Comparison of ENCODE assay signal across 20 mouse cellular contexts in the genomic region with DNA sequence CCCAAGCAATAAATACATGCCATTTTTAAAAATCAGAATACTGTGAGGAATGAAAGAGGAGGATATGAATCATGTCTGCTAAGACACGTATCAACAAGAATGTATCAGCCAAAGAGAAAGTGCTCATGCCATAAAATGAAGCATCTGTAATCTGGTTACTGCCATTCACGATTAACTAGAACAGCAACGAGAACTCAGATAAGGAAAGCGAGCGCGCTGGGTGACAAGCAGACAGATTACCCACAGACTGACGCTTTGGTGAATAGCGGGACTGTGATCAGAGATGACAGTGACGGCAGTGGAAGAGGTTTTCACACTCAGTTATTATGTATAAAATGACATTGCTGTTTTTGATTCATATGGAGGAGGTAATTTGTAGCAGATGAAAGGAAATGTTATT. TPM values are rescaled to one million over a fixed set of nuclear protein-coding genes. Genes with fewer than 3 reads are reported as not detected.
DNase-seq lines count a peak whose midpoint lies in the region; ATAC-seq lines count a peak whose summit lies in the region.
"Had no signal": no experiment of that assay in that cellular context is flagged by ENCODE, and none has a peak within 500 bp of the region (broad histone marks: within the 10 kb centered on the region; RNA-seq: fewer than 3 reads in every experiment).

No protein-coding gene starts in this region.

- H3K9me3 ChIP-seq in heart, embryonic 14.5 days (ENCODE audit: control insufficient read depth, low read length), result no peaks in the 10 kb centered on the region
- no peaks in the 10 kb centered on the region for H3K9me3 ChIP-seq in liver, embryonic 12.5 days (replicated peaks)
- H3K9me3 ChIP-seq: embryonic facial prominence, embryonic 15.5 days; heart, embryonic 10.5 days; hindbrain, embryonic 15.5 days; limb, embryonic 12.5 days; midbrain, embryonic 15.5 days had no signal

- H3K4me1 ChIP-seq in heart, embryonic 14.5 days (ENCODE audit: control insufficient read depth in 2 of 2, insufficient read depth in 2 of 2, low read length in 2 of 2), result peaks cover 7 to 25% of the 10 kb centered on the region in 2 experiments
- H3K4me1 ChIP-seq in liver, embryonic 12.5 days, result peaks cover 11% of the 10 kb centered on the region
- H3K4me1 ChIP-seq: embryonic facial prominence, embryonic 15.5 days; hindbrain, embryonic 15.5 days; limb, embryonic 12.5 days; midbrain, embryonic 15.5 days had no signal

- no peak for ATAC-seq in heart, embryonic 14.5 days (ENCODE audit: insufficient number of reproducible peaks, insufficient read depth, low FRiP score, low read depth)
- peak; percentile 66 for ATAC-seq in liver, embryonic 12.5 days
- ATAC-seq: midbrain, embryonic 15.5 days had no signal

- no peak overlapping the region for H3K9ac ChIP-seq in heart, embryonic 14.5 days (ENCODE audit: low read length)
- no peak overlapping the region for H3K9ac ChIP-seq in liver, embryonic 12.5 days
- H3K9ac ChIP-seq: embryonic facial prominence, embryonic 15.5 days; hindbrain, embryonic 15.5 days; limb, embryonic 12.5 days; midbrain, embryonic 15.5 days had no signal

- H3K27me3 ChIP-seq in heart, embryonic 14.5 days (ENCODE audit: control insufficient read depth, insufficient read depth, low read length), result no peaks in the 10 kb centered on the region
- H3K27me3 ChIP-seq in liver, embryonic 12.5 days (replicated peaks), result no peaks in the 10 kb centered on the region
- H3K27me3 ChIP-seq: embryonic facial prominence, embryonic 15.5 days; hindbrain, embryonic 15.5 days; limb, embryonic 12.5 days; midbrain, embryonic 15.5 days had no signal

- no peak for DNase-seq in heart, adult 8-10 months (ENCODE audit: low spot score)
- DNase-seq in 416B (ENCODE audit: low read depth), result peak; percentile 21
- DNase-seq in MEL-GATA-1-ER (ENCODE audit: extremely low read depth, low read depth), result peak; percentile 20
- no peak for DNase-seq in kidney, postnatal 14 days
- no peak for DNase-seq in right cerebral cortex, postnatal 25 days
- no peak for DNase-seq in B cell, adult 2 months
- DNase-seq: adrenal gland, postnatal 14 days; cerebellum, adult 18-20 months; kidney, adult 18-20 months; kidney, postnatal 4 days; lung, postnatal 14 days; thymus, postnatal 36 days had no signal

- no peak overlapping the region for H3K27ac ChIP-seq in heart, embryonic 14.5 days (replicated peaks in 1 of 2; ENCODE audit: control insufficient read depth in 1 of 2, insufficient read depth in 1 of 2, low read depth in 2 of 2, low read length in 2 of 2)
- H3K27ac ChIP-seq in liver, embryonic 12.5 days, result no peak overlapping the region
- H3K27ac ChIP-seq: embryonic facial prominence, embryonic 15.5 days; heart, embryonic 10.5 days; hindbrain, embryonic 15.5 days; left cerebral cortex, adult 2 months; limb, embryonic 12.5 days had no signal

- 18% methylated on average over 9 of the region's 9 CpGs for WGBS in heart, embryonic 14.5 days
- WGBS in liver, embryonic 12.5 days (ENCODE audit: insufficient replicate concordance), result 19% methylated on average over 9 of the region's 9 CpGs

- no peak overlapping the region for H3K4me3 ChIP-seq in heart, embryonic 14.5 days (ENCODE audit: control insufficient read depth in 1 of 2, insufficient read depth in 1 of 2, low read depth in 1 of 2, low read length in 2 of 2)
- no peak overlapping the region for H3K4me3 ChIP-seq in liver, embryonic 12.5 days
- H3K4me3 ChIP-seq: embryonic facial prominence, embryonic 15.5 days; heart, embryonic 10.5 days; hindbrain, embryonic 15.5 days; left cerebral cortex, adult 2 months; limb, embryonic 12.5 days; midbrain, embryonic 15.5 days had no signal

- H3K36me3 ChIP-seq in heart, embryonic 14.5 days (ENCODE audit: control insufficient read depth, insufficient read depth, low read length), result peaks cover 30% of the 10 kb centered on the region
- peaks cover 81% of the 10 kb centered on the region for H3K36me3 ChIP-seq in liver, embryonic 12.5 days

- H3K4me2 ChIP-seq in heart, embryonic 14.5 days (ENCODE audit: low read length), result peak overlapping the region; percentile 26; the same call in 1 of the 2 replicates
- H3K4me2 ChIP-seq in liver, embryonic 12.5 days, result no peak overlapping the region
- H3K4me2 ChIP-seq: embryonic facial prominence, embryonic 15.5 days; hindbrain, embryonic 15.5 days; limb, embryonic 12.5 days; midbrain, embryonic 15.5 days had no signal

RNA-seq across cellular contexts. Expression of gene Bcl2l13, which starts 37.9 kb away (rescaled TPM):
- 24.6 and 30.3 TPM in 2 replicates for polyA plus RNA-seq in heart, embryonic 14.5 days (2014; fragmentation: Nextera tagmentation; extraction: Ambion mirVana)
- 10 to 100 TPM; 73.8 to 84.5 (median 80.6) TPM for total RNA-seq in heart, adult 8-10 months (2022)
- 50.3 and 50.6 TPM in 2 replicates for polyA plus RNA-seq in liver, embryonic 12.5 days (2016; fragmentation: Nextera tagmentation; extraction: Ambion mirVana)

RNA-seq across cellular contexts. Expression of gene Bid, which starts 42.8 kb away (rescaled TPM):
- polyA plus RNA-seq in heart, embryonic 14.5 days (2014; fragmentation: Nextera tagmentation; extraction: Ambion mirVana), result 8.0 and 9.1 TPM in 2 replicates
- total RNA-seq in heart, adult 8-10 months (2022), result 1 to 10 TPM in 2 of 4 experiments, under 1 TPM in 2; 0.81 to 1.7 (median 0.95) TPM
- 32.4 and 32.9 TPM in 2 replicates for polyA plus RNA-seq in liver, embryonic 12.5 days (2016; fragmentation: Nextera tagmentation; extraction: Ambion mirVana)

RNA-seq across cellular contexts. Expression of gene Atp6v1e1, which starts 51.3 kb away (rescaled TPM):
- 133 and 142 TPM in 2 replicates for polyA plus RNA-seq in heart, embryonic 14.5 days (2014; fragmentation: Nextera tagmentation; extraction: Ambion mirVana)
- 100 to 1,000 TPM; 170 to 181 (median 173) TPM for total RNA-seq in heart, adult 8-10 months (2022)
- 150 and 151 TPM in 2 replicates for polyA plus RNA-seq in liver, embryonic 12.5 days (2016; fragmentation: Nextera tagmentation; extraction: Ambion mirVana)

Comparison
In these comparisons a context has a peak if more than half of its experiments do, and no peak if none do; other contexts are left out.
1. DNase-seq: peak in 416B (single experiment) and MEL-GATA-1-ER (single experiment); none in heart, adult 8-10 months (single experiment), kidney, postnatal 14 days (single experiment), right cerebral cortex, postnatal 25 days (single experiment) and B cell, adult 2 months (0 of 2).